In the genomic region with DNA sequence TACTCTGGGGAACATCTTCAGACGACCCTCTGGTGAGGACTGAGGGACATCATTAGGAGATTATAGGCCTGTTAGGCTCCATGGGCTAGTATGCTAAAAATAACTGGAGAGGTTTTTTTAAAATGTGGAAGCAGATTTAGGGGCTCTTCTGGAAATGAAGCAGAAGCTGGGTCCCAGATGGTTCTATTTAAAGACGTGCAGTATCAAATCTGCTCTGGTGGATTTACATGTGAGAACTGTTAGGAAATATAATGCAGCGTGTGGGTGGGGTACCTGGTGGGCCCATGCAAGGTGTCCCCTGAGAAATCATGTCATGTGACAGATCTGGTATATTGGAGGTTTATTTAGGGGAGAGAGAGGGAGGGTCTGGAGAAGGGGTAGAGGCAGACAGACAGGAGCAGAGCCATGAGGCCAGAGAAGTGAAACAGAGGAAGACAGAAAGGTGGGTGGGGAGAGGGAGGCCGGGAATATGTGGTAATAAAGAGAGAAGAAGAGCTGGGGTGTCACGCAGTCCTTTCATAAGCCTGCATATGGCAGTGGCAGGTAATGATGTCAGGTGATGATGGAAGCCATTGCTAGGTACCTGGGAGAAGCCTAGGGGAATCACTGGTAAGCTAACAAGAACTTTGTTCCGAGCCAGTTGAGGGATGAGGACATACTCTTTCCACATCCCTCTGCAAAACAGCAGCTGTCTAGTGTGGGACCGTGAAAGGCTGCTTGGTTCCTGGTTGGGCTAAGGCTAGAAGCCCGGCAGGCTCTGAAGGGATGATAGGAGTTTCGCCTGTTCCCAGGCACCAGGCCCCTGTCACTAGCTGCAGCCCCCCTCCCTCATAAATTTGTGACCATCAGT, we compare ENCODE assay signal across 16 mouse cellular contexts. TPM values are rescaled to one million over a fixed set of nuclear protein-coding genes. Genes with fewer than 3 reads are reported as not detected.
DNase-seq lines count a peak whose midpoint lies in the region; ATAC-seq and TF ChIP-seq lines count a peak whose summit lies in the region.
"Had no signal": no experiment of that assay in that cellular context is flagged by ENCODE, and none has a peak within 500 bp of the region (broad histone marks: within the 10 kb centered on the region; RNA-seq: fewer than 3 reads in every experiment).

No protein-coding gene starts in this region.

- no peak for DNase-seq in frontal cortex, postnatal 10 days (ENCODE audit: low spot score in 2 of 2)
- peak; percentile 32 to 70 for DNase-seq in left cerebral cortex, postnatal 14 days (ENCODE audit: low spot score in 2 of 2)
- DNase-seq in left cerebral cortex, adult 18-20 months (ENCODE audit: low spot score in 2 of 2): no peak
- DNase-seq in embryonic facial prominence, embryonic 14.5 days (ENCODE audit: low spot score): peak; percentile 27
- peak; percentile 37 for DNase-seq in limb, embryonic 10.5 days (ENCODE audit: low spot score)
- DNase-seq in gastrocnemius, adult 2 months: no peak
- no peak for DNase-seq in heart, postnatal 10 days
- DNase-seq: adrenal gland, postnatal 14 days; B cell, adult 2 months; gastrocnemius, postnatal 14 days had no signal

- ATAC-seq in frontal cortex, adult (ENCODE audit: low TSS enrichment): peak; percentile 55
- no peak for ATAC-seq in embryonic facial prominence, embryonic 14.5 days (ENCODE audit: low read depth)
- ATAC-seq: inflammation-experienced regulatory T-cells, adult 6 months; lung, postnatal 0 days had no signal

- H3K36me3 ChIP-seq in embryonic facial prominence, embryonic 14.5 days (ENCODE audit: control insufficient read depth, insufficient read depth, low read length): no peaks in the 10 kb centered on the region
- H3K36me3 ChIP-seq in limb, embryonic 10.5 days: no peaks in the 10 kb centered on the region
- H3K36me3 ChIP-seq: G1E; heart, embryonic 15.5 days had no signal

- no peak for TF ChIP-seq CTCF in gastrocnemius, adult 2 months (IDR thresholded peaks at IDR 0.05)

- intact Hi-C loops in left cerebral cortex, postnatal 14 days (cut with DNase I): loop anchor here (10.0 kb wide), 1 partner anchor 642 kb away; no protein-coding TSS in a partner anchor
- intact Hi-C loops in gastrocnemius, adult 2 months (cut with DNase I): loop anchor here (10.0 kb wide), 1 partner anchor 92 kb away; no protein-coding TSS in a partner anchor
- intact Hi-C loops in heart, postnatal 10 days (cut with DNase I): no loop called here

- no peaks in the 10 kb centered on the region for H3K9me3 ChIP-seq in embryonic facial prominence, embryonic 14.5 days (ENCODE audit: control insufficient read depth, low read length)
- no peaks in the 10 kb centered on the region for H3K9me3 ChIP-seq in limb, embryonic 10.5 days (replicated peaks)
- H3K9me3 ChIP-seq: G1E; heart, embryonic 15.5 days had no signal

- no peak overlapping the region for H3K4me2 ChIP-seq in embryonic facial prominence, embryonic 14.5 days (ENCODE audit: low read depth, low read length)
- H3K4me2 ChIP-seq: heart, embryonic 15.5 days had no signal

- no peak overlapping the region for H3K4me3 ChIP-seq in embryonic facial prominence, embryonic 14.5 days (ENCODE audit: low read depth, low read length)
- H3K4me3 ChIP-seq in limb, embryonic 10.5 days: no peak overlapping the region
- H3K4me3 ChIP-seq in gastrocnemius, adult 2 months: no peak overlapping the region
- H3K4me3 ChIP-seq: heart, embryonic 15.5 days; myocyte had no signal

- H3K27ac ChIP-seq in embryonic facial prominence, embryonic 14.5 days (replicated peaks; ENCODE audit: low read depth, low read length): no peak overlapping the region
- H3K27ac ChIP-seq in limb, embryonic 10.5 days: peak overlapping the region; percentile 83
- no peak overlapping the region for H3K27ac ChIP-seq in gastrocnemius, adult 2 months
- H3K27ac ChIP-seq: heart, embryonic 15.5 days had no signal

- no peaks in the 10 kb centered on the region for H3K27me3 ChIP-seq in embryonic facial prominence, embryonic 14.5 days (replicated peaks; ENCODE audit: control insufficient read depth, insufficient read depth, low read length)
- no peaks in the 10 kb centered on the region for H3K27me3 ChIP-seq in limb, embryonic 10.5 days (ENCODE audit: low read depth, poor library complexity, severe bottlenecking)
- H3K27me3 ChIP-seq: heart, embryonic 15.5 days had no signal

- 62% methylated on average over 9 of the region's 9 CpGs for WGBS in embryonic facial prominence, embryonic 14.5 days
- WGBS in limb, embryonic 10.5 days: 72% methylated on average over 9 of the region's 9 CpGs

- H3K9ac ChIP-seq in embryonic facial prominence, embryonic 14.5 days (ENCODE audit: low read depth, low read length): no peak overlapping the region
- H3K9ac ChIP-seq: heart, embryonic 15.5 days had no signal

- no peaks in the 10 kb centered on the region for H3K4me1 ChIP-seq in embryonic facial prominence, embryonic 14.5 days (ENCODE audit: control insufficient read depth, insufficient read depth, low read length)
- H3K4me1 ChIP-seq in limb, embryonic 10.5 days: peaks cover 21% of the 10 kb centered on the region

RNA-seq across cellular contexts. Expression of a gene that starts 41.3 kb away (rescaled TPM):
- total RNA-seq in left cerebral cortex, postnatal 14 days (2021): 100 to 1,000 TPM; 119 to 127 TPM
- total RNA-seq in left cerebral cortex, adult 18-20 months (2021): 100 to 1,000 TPM; 112 to 122 TPM
- 48.1 and 48.4 TPM in 2 replicates for polyA plus RNA-seq in embryonic facial prominence, embryonic 14.5 days (2014; fragmentation: Nextera tagmentation; extraction: Ambion mirVana)
- 183 and 188 TPM in 2 replicates for polyA plus RNA-seq in limb, embryonic 10.5 days (2016; fragmentation: Nextera tagmentation; extraction: Ambion mirVana)
- 10 to 100 TPM; 86.5 to 95.5 TPM for total RNA-seq in gastrocnemius, adult 2 months (2021)
- total RNA-seq in heart, postnatal 10 days (2021): 10 to 100 TPM; 36.6 to 42.3 TPM

Comparison
In these comparisons a context has a peak if more than half of its experiments do, and no peak if none do; other contexts are left out.
1. DNase-seq: peak in left cerebral cortex, postnatal 14 days (2 of 2), embryonic facial prominence, embryonic 14.5 days (single experiment) and limb, embryonic 10.5 days (single experiment); none in frontal cortex, postnatal 10 days (0 of 2), left cerebral cortex, adult 18-20 months (0 of 2), gastrocnemius, adult 2 months (single experiment) and heart, postnatal 10 days (0 of 2).